Mouse (Mus musculus) mouse embryonic stem cell (cell line): ENCODE results near the gene Shank1.
"Not testable (repeated sequence)": the region's sequence is repeated elsewhere in the genome, so short reads cannot be mapped to it uniquely, and the experiment has no call there.

Experiments
- in situ Hi-C, 2 experiments: fragments of 300-500 bp; cut with MboI; formaldehyde crosslinking; loops; 1 replicate in 1 of 2; 3 replicates in 1 of 2; pipeline ENCODE4 v1.14.3; 2019 to 2020; ENCODE audit warnings: low sequenced_read_pairs in 2 of 2, low pct_unique_long_range_greater_than_20kb in 1 of 2, mixed read lengths in 1 of 2; ENCODE audit not compliant: unreplicated experiment in 1 of 2

The Shank1 gene

GRCm38 (mm10) chr7:44297501-44297900 is 12.6 kb upstream of the Shank1 start:
- in situ Hi-C loops = not testable (repeated sequence)

GRCm38 (mm10) chr7:44303346-44304340 is 6.4 kb upstream of the Shank1 start:
- in situ Hi-C loops = no loop called here

DNA sequence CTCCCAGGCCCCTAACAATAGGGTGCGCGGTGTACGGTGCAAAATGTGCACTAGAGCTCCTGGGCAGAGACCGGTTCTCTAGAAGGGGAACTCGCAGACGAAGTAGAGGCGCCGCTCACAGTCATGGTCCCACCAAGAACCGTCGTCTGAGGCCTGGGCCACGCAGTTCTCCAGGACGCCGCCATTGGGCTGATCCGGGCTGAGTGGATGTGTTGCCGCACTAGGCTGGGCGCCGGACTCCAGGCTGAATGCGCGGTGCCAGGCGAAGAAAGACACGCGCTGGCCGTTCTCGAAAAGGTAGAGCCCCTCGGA is 5.6 kb upstream of the Shank1 start:
- in situ Hi-C loops = no loop called here

GRCm38 (mm10) chr7:44304775-44305641 is 5.0 kb upstream of the Shank1 start:
- in situ Hi-C loops = no loop called here

- in situ Hi-C loops = no loop called here
These were observed 4.4 kb upstream of the Shank1 start for GRCm38 (mm10) chr7:44305686-44306085.

GRCm38 (mm10) chr7:44306516-44307240 is 3.4 kb upstream of the Shank1 start, which contains the start of gene Clec11a:
Gene Clec11a, minus strand, starts transcription at chr7:44306902.
- in situ Hi-C loops = no loop called here

DNA sequence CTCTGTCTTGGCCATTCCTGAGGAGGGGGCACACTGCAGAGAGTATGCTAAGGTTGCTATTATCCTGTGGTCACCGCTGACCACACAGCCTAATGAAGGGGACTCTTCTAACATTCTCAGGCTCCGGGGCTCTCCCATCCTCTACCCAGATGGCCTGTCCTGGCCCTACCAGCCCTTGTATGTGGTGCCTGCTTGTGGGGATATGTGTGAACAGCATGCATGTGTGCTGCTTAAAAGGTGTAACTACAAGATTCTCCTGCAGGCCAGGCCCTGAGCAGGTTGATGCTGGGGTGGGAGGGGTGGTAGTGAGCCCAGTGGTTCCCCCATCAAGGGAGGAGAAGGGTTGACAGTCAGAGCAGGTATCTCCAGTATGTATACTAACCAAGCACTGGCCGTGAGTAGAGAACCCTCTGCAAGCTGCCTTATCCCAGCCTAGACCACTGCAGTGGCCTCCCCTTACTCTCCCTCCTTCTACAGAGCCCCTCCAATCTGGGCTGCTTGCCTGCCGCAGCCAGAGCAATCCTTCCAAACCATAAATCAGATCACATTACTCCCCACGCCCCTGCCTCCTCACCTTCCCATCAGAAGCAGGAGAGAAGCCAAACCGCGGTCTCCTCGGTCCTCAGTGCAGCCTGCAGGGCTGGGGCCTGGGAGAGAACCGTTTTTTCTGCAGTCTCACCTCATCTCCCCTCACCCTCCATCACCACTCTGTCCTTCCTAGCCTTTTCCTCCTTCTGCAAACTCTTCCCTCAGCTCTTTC is 2.6 kb upstream of the Shank1 start:
- in situ Hi-C loops = no loop called here

DNA sequence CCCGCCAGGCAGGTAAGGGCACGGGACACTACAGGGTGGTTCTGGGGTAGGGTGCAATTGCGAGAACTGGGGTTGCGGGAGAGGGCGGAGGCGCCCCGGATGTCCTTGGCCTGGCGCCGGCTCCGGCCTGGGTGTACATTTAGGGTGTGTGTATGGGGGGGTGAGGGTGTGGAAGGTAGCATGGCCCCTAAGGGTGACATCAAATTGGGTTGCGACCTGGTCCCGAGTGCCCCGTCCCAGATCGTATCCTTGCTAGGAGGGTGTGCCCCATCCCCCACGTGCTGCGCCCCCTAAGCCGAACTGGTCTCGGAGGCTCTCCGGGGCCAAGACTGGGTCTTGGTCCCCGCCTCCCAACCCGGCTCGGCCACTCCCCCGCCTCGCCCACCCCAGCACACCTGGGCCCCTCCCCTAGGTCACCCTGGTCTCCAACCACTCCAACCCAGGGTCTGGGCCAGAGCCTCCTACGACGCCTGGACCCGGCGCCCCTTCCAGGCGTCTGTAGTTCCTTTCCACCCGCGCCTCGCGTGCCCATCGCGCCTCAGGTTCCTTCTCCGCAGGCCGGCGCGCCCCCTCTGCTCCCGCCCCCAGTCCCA is 328 bp downstream of the Shank1 start:
- in situ Hi-C loops = no loop called here

- in situ Hi-C loops = no loop called here
These were observed 1.0 kb downstream of the Shank1 start for GRCm38 (mm10) chr7:44310878-44311712.

DNA sequence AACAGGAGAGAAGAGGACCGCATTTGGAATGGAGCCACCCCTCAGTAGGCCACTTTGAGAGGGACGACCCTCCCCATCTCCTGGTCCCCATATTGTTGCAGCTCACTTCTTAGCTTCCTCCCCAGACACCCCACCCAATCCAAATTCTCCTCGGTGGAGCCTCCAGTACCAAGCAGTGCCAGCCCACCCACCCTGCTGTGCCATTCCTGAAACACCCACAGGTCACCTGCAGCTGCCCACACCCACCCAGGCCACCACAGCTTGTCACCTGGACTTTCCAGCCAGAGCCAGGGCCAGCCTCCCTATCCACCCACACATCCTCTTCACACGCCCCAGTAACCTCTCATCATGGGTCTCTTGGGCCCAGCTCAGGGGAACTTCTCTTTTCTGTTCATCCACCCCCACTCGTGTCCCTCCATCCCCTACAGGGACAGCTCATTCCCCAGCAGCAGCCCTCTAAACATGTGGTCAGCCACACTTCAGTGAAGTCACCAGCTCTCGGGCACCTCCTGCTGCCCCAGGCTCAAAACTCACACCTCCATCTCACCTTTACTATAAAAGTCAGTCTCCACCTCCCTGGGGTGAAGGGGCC is 1.8 kb downstream of the Shank1 start:
- in situ Hi-C loops = no loop called here

DNA sequence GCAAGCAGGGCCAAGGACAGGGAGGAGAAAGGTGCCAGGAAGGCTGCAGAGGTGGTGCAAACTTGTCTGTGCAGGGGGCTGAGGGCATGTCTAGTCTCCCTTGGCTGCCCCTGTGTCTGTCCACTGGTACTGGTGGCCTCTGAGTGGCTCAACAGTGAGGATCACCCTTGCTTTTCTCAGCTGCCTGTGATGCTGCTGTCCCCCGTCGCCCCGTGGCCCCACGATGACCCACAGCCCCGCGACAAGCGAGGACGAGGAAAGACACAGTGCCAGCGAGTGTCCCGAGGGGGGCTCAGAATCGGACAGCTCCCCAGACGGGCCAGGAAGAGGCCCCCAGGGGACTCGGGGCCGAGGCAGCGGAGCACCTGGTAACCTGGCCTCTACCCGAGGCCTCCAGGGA is 2.4 kb downstream of the Shank1 start:
- in situ Hi-C loops = no loop called here

GRCm38 (mm10) chr7:44317913-44318312 is 7.9 kb downstream of the Shank1 start:
- in situ Hi-C loops = loop anchor here in 1 of 2 experiments (5.0 kb wide), 1 partner anchor 56 kb away; the partner anchor contains the start of gene Gm15517

DNA sequence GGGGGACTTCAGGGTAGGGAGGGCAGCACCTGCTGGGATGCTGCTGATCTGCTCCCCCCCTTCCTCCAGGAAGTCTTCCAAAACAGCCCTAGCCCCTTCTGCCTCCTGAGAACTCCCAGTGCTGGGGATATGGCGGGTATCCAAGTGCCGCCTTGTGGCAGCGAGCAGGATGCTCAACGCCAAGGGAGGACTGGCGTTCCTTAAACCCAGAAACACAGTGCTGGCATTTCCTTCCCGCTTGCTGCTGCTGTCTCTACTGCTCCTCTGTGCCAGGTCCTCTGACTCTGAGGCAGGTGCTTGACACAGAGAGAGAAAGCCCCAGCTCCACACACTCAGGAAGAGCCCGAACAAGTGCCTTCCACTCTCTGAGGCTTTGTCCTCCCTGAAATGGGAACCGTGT is 10.8 kb downstream of the Shank1 start:
- in situ Hi-C loops = no loop called here

GRCm38 (mm10) chr7:44322290-44322689 is 12.2 kb downstream of the Shank1 start:
- in situ Hi-C loops = no loop called here

DNA sequence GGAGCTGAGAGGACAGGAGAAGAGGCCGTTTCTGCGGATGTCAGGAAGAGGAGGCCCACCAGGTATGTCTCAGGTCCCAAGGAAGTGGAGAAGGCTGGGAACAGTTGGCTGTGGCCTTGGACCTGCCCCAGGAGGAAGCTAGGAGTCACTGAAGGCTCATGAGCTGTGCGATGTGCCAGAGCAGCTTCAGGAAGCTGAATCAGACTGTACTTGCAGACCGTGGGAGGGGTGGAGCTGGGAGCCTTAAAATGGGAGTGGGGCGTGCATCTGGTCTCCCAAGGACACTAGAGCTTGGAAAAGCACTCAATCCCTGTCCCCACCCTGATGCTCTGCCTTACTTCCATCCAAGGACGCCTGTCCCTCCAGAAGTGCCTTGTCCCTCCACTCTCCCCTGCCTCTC is 16.6 kb downstream of the Shank1 start:
- in situ Hi-C loops = loop anchor here in 1 of 2 experiments (25.0 kb wide), 1 partner anchor 111 kb away; the partner anchor contains the start of gene Lrrc4b

DNA sequence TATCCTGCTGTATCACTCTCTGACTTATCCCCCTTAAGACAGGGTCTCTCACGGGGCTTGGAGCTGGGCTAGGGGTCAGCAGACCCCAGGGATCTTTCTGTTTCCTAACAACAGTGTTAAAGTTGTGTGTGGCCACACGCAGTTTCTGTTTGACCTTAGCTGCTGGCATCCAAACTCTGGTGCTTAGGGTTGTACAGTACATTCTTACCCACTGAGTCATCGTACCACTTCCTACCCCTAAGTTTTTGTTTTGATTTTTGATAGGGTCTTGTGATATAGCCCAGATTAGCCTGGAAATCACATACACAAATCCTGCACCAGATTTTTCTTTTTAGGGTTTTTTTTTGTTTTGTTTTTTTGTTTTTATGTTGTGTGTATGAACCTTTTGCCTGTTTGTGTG is 22.3 kb downstream of the Shank1 start:
- in situ Hi-C loops = loop anchor here in 1 of 2 experiments (25.0 kb wide), 1 partner anchor 105 kb away; the partner anchor contains the start of gene Lrrc4b
